Mouse (Mus musculus) brain, embryonic 18.5 days (tissue): ENCODE data around the gene Fgf10.

ENCODE experiments used
- DNase-seq: peaks from one replicate; pipeline ENCODE4 v3.0.0-alpha.2; 2012; ENCODE audit warnings: low read depth, low spot score

The Fgf10 gene

GRCm38 (mm10) chr13:118835078-118835477 is 165.5 kb downstream of the Fgf10 start:
- no peak for DNase-seq
